Mouse (Mus musculus): ENCODE results near the gene Emc8. TPM values are rescaled to one million over a fixed set of nuclear protein-coding genes. Genes with fewer than 3 reads are reported as not detected.
A peak's percentile ranks its signal among the peaks of the same experiment; 100 is the strongest.

The Emc8 gene
- polyA plus RNA-seq, 1 experiment from 2014 or later: 315 TPM

- TF ChIP-seq CTCF (IDR thresholded peaks at IDR 0.05; ENCODE audit: low read depth): no peak
- no peak overlapping the region for H3K4me2 ChIP-seq
Measured at GRCm38 (mm10) chr8:120644663-120645062, 23.7 kb downstream of the Emc8 start.

GRCm38 (mm10) chr8:120642031-120642662, 26.2 kb downstream of the Emc8 start:
- Histone ChIP-seq H3K36me3 (ENCODE audit: insufficient read depth) (no peaks in the 10 kb centered on the region), H3K9ac (no peak overlapping the region), H3K4me1 (ENCODE audit: insufficient read depth) (no peaks in the 10 kb centered on the region), H3K4me2 (no peak overlapping the region), H3K27ac (ENCODE audit: low read depth) (no peak overlapping the region), H3K27me3 (ENCODE audit: insufficient read depth, low read length) (no peaks in the 10 kb centered on the region), H3K4me3 (ENCODE audit: low read depth, low read length) (no peak overlapping the region), H3K9me3 (ENCODE audit: low read depth, low read length) (no peaks in the 10 kb centered on the region)
- 68% methylated on average over 10 of the region's 10 CpGs for WGBS
- ATAC-seq (ENCODE audit: insufficient read depth) (no peak), DNase-seq (no peak)
- TF ChIP-seq CTCF (IDR thresholded peaks at IDR 0.05; ENCODE audit: low read depth): no peak

More at GRCm38 (mm10) chr8:120644663-120645062, 23.7 kb downstream of the Emc8 start:
- ATAC-seq (ENCODE audit: insufficient read depth) (no peak), DNase-seq (no peak)
- H3K27me3 ChIP-seq (ENCODE audit: insufficient read depth, low read length): no peaks in the 10 kb centered on the region
- no peaks in the 10 kb centered on the region for H3K9me3 ChIP-seq (ENCODE audit: low read depth, low read length)
- WGBS: 66% methylated on average over 7 of the region's 7 CpGs
- no peaks in the 10 kb centered on the region for H3K36me3 ChIP-seq (ENCODE audit: insufficient read depth)
- no peak overlapping the region for H3K27ac ChIP-seq (ENCODE audit: low read depth)
- no peak overlapping the region for H3K9ac ChIP-seq
- no peaks in the 10 kb centered on the region for H3K4me1 ChIP-seq (ENCODE audit: insufficient read depth)
- no peak overlapping the region for H3K4me3 ChIP-seq (ENCODE audit: low read depth, low read length)

- WGBS: 21% methylated on average over 8 of the region's 8 CpGs
- no peak for TF ChIP-seq CTCF (IDR thresholded peaks at IDR 0.05; ENCODE audit: low read depth)
- H3K9me3 ChIP-seq (ENCODE audit: low read depth, low read length): no peaks in the 10 kb centered on the region
- DNase-seq: no peak
- H3K4me3 ChIP-seq (ENCODE audit: low read depth, low read length): no peak overlapping the region
- H3K27ac ChIP-seq (ENCODE audit: low read depth): no peak overlapping the region
- ATAC-seq (ENCODE audit: insufficient read depth): no peak
- H3K36me3 ChIP-seq (ENCODE audit: insufficient read depth): no peaks in the 10 kb centered on the region
- no peaks in the 10 kb centered on the region for H3K4me1 ChIP-seq (ENCODE audit: insufficient read depth)
- H3K27me3 ChIP-seq (ENCODE audit: insufficient read depth, low read length): no peaks in the 10 kb centered on the region
- no peak overlapping the region for H3K4me2 ChIP-seq
- no peak overlapping the region for H3K9ac ChIP-seq
Measured at GRCm38 (mm10) chr8:120641245-120641644, 27.1 kb downstream of the Emc8 start.

GRCm38 (mm10) chr8:120634329-120634839, 34.0 kb downstream of the Emc8 start:
- WGBS: under 1% methylated on average over 42 of the region's 42 CpGs
- ATAC-seq (ENCODE audit: insufficient read depth) (peak; percentile 28), DNase-seq (peak; percentile 51)
- H3K36me3 ChIP-seq (ENCODE audit: insufficient read depth): no peaks in the 10 kb centered on the region
- peak overlapping the region; percentile 99 for H3K4me2 ChIP-seq
- H3K9ac ChIP-seq: peak overlapping the region; percentile 59
- H3K4me1 ChIP-seq (ENCODE audit: insufficient read depth): 0 out of 2 replicates have a peak, but pooled peaks cover 5% of the 10 kb centered on the region
- H3K27ac ChIP-seq (ENCODE audit: low read depth): no peak overlapping the region
- H3K27me3 ChIP-seq (ENCODE audit: insufficient read depth, low read length): peaks cover 20% of the 10 kb centered on the region
- no peaks in the 10 kb centered on the region for H3K9me3 ChIP-seq (ENCODE audit: low read depth, low read length)
- no peak for TF ChIP-seq CTCF (IDR thresholded peaks at IDR 0.05; ENCODE audit: low read depth)
- peak overlapping the region; percentile 61 for H3K4me3 ChIP-seq (ENCODE audit: low read depth, low read length)

GRCm38 (mm10) chr8:120633665-120634271, 34.6 kb downstream of the Emc8 start:
- DNase-seq (no peak), ATAC-seq (ENCODE audit: insufficient read depth) (peak; percentile 38)
- H3K27ac ChIP-seq (ENCODE audit: low read depth): no peak overlapping the region
- H3K9ac ChIP-seq: peak overlapping the region; percentile 59
- 0 out of 2 replicates have a peak, but pooled peaks cover 5% of the 10 kb centered on the region for H3K4me1 ChIP-seq (ENCODE audit: insufficient read depth)
- no peaks in the 10 kb centered on the region for H3K36me3 ChIP-seq (ENCODE audit: insufficient read depth)
- no peak for TF ChIP-seq CTCF (IDR thresholded peaks at IDR 0.05; ENCODE audit: low read depth)
- H3K4me2 ChIP-seq: peak overlapping the region; percentile 99
- H3K27me3 ChIP-seq (ENCODE audit: insufficient read depth, low read length): peaks cover 20% of the 10 kb centered on the region
- no peaks in the 10 kb centered on the region for H3K9me3 ChIP-seq (ENCODE audit: low read depth, low read length)
- H3K4me3 ChIP-seq (ENCODE audit: low read depth, low read length): peak overlapping the region; percentile 61
- WGBS: 2% methylated on average over 44 of the region's 44 CpGs

GRCm38 (mm10) chr8:120632969-120633664, 35.3 kb downstream of the Emc8 start:
- no peak overlapping the region for H3K27ac ChIP-seq (ENCODE audit: low read depth)
- no peaks in the 10 kb centered on the region for H3K9me3 ChIP-seq (ENCODE audit: low read depth, low read length)
- WGBS: 36% methylated on average over 17 of the region's 17 CpGs
- H3K27me3 ChIP-seq (ENCODE audit: insufficient read depth, low read length): peaks cover 20% of the 10 kb centered on the region
- no peak for ATAC-seq (ENCODE audit: insufficient read depth)
- DNase-seq: no peak
- no peaks in the 10 kb centered on the region for H3K36me3 ChIP-seq (ENCODE audit: insufficient read depth)
- 0 out of 2 replicates have a peak, but pooled peaks cover 5% of the 10 kb centered on the region for H3K4me1 ChIP-seq (ENCODE audit: insufficient read depth)
- peak overlapping the region; percentile 99 for H3K4me2 ChIP-seq
- no peak for TF ChIP-seq CTCF (IDR thresholded peaks at IDR 0.05; ENCODE audit: low read depth)
- H3K4me3 ChIP-seq (ENCODE audit: low read depth, low read length): peak overlapping the region; percentile 61
- H3K9ac ChIP-seq: no peak overlapping the region
